1 mouse cellular context compared by ENCODE assay signal in the genomic region with DNA sequence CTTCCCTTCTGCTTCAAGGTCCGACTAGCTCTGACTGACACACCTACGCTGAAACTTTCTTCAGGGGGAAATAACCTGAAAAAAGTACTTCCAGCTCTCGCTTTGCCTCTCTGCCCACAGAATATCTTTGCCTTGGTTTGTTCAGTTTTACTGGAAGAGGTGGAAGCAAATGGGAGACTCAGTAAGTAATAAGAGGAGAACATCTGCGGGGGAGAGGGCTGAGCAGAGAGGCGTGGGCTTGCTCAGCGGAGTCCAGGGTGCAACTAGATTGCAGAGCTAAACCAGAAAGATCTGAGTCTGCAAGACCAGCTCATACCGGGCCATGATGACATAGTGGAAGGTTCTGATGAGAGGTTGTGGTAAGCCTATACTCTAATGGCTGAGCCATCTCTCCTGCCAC.
TF ChIP-seq lines count a peak whose summit lies in the region.

No protein-coding gene starts in this region.

TF ChIP-seq in CH12.LX, 34 proteins besides CTCF, POLR2A, EP300 and RAD21 (continued from another document):
- TF ChIP-seq JUN (IDR thresholded peaks at IDR 0.05; ENCODE audit: insufficient read depth, low read depth, low read length) (no peak), MAZ (IDR thresholded peaks at IDR 0.05; ENCODE audit: low read depth, low read length) (no peak), MAFK (IDR thresholded peaks at IDR 0.05; ENCODE audit: insufficient replicate concordance, low read length) (no peak)
